Comparison of ENCODE assay signal across 15 mouse cellular contexts in genomic region chr12:32632935-32633334, GRCm38 (mm10).
DNase-seq lines count a peak whose midpoint lies in the region; ATAC-seq lines count a peak whose summit lies in the region.
"Had no signal": no experiment of that assay in that cellular context is flagged by ENCODE, and none has a peak within 500 bp of the region (broad histone marks: within the 10 kb centered on the region; RNA-seq: fewer than 3 reads in every experiment).

No protein-coding gene starts in this region.

- H3K27me3 ChIP-seq in hindbrain, embryonic 14.5 days (ENCODE audit: control insufficient read depth, insufficient read depth, low read length), result no peaks in the 10 kb centered on the region
- H3K27me3 ChIP-seq in hindbrain, embryonic 16.5 days (replicated peaks; ENCODE audit: control insufficient read depth, insufficient read depth, low read length), result no peaks in the 10 kb centered on the region
- no peaks in the 10 kb centered on the region for H3K27me3 ChIP-seq in neural tube, embryonic 15.5 days (replicated peaks)
- H3K27me3 ChIP-seq: Patski had no signal

- WGBS in hindbrain, embryonic 14.5 days, result 31% methylated on average over 3 of the region's 3 CpGs
- WGBS in hindbrain, embryonic 16.5 days, result 38% methylated on average over 3 of the region's 3 CpGs
- WGBS in neural tube, embryonic 15.5 days, result 38% methylated on average over 3 of the region's 3 CpGs

- DNase-seq in hindbrain, embryonic 14.5 days (ENCODE audit: low spot score), result peak; percentile 32
- DNase-seq in spleen, postnatal 36 days (ENCODE audit: low spot score in 2 of 2), result peak; percentile 8 to 10
- no peak for DNase-seq in spleen, adult 12 weeks (ENCODE audit: low spot score)
- peak; percentile 76 to 81 for DNase-seq in lung, adult 18-20 months
- DNase-seq in testis, postnatal 14 days (ENCODE audit: low spot score), result peak; percentile 13
- DNase-seq in ovary, postnatal 36 days (ENCODE audit: low spot score), result no peak
- DNase-seq: adrenal gland, postnatal 10 days; heart, adult 2 months; heart, postnatal 36 days; kidney, adult 11 months had no signal

- H3K9me3 ChIP-seq in hindbrain, embryonic 14.5 days (ENCODE audit: control insufficient read depth, low read length), result no peaks in the 10 kb centered on the region
- no peaks in the 10 kb centered on the region for H3K9me3 ChIP-seq in hindbrain, embryonic 16.5 days (ENCODE audit: control insufficient read depth, low read length)
- H3K9me3 ChIP-seq in neural tube, embryonic 15.5 days (replicated peaks), result no peaks in the 10 kb centered on the region
- H3K9me3 ChIP-seq: megakaryocyte, embryonic 14.5 days had no signal

- ATAC-seq in hindbrain, embryonic 14.5 days (ENCODE audit: low FRiP score), result no peak
- no peak for ATAC-seq in hindbrain, embryonic 16.5 days
- no peak for ATAC-seq in neural tube, embryonic 15.5 days (ENCODE audit: low FRiP score)
- ATAC-seq: Patski had no signal

- no peak overlapping the region for H3K9ac ChIP-seq in hindbrain, embryonic 14.5 days
- H3K9ac ChIP-seq in hindbrain, embryonic 16.5 days (ENCODE audit: low read depth, low read length), result no peak overlapping the region
- H3K9ac ChIP-seq in neural tube, embryonic 15.5 days (replicated peaks), result no peak overlapping the region

- H3K4me2 ChIP-seq in hindbrain, embryonic 14.5 days (replicated peaks), result no peak overlapping the region
- H3K4me2 ChIP-seq in hindbrain, embryonic 16.5 days (ENCODE audit: low read length), result no peak overlapping the region
- no peak overlapping the region for H3K4me2 ChIP-seq in neural tube, embryonic 15.5 days
- H3K4me2 ChIP-seq: liver, embryonic 11.5 days had no signal

- no peak overlapping the region for H3K27ac ChIP-seq in hindbrain, embryonic 14.5 days
- no peak overlapping the region for H3K27ac ChIP-seq in hindbrain, embryonic 16.5 days (ENCODE audit: low read depth, low read length)
- no peak overlapping the region for H3K27ac ChIP-seq in neural tube, embryonic 15.5 days (replicated peaks)
- H3K27ac ChIP-seq: heart, adult 2 months had no signal

- H3K36me3 ChIP-seq in hindbrain, embryonic 14.5 days (replicated peaks; ENCODE audit: control insufficient read depth, insufficient read depth), result no peaks in the 10 kb centered on the region
- H3K36me3 ChIP-seq in hindbrain, embryonic 16.5 days (ENCODE audit: control insufficient read depth, insufficient read depth, low read length), result no peaks in the 10 kb centered on the region
- H3K36me3 ChIP-seq in neural tube, embryonic 15.5 days, result no peaks in the 10 kb centered on the region

- H3K4me3 ChIP-seq in hindbrain, embryonic 14.5 days (replicated peaks; ENCODE audit: low read length), result no peak overlapping the region
- H3K4me3 ChIP-seq in hindbrain, embryonic 16.5 days (ENCODE audit: low read length), result no peak overlapping the region
- H3K4me3 ChIP-seq in neural tube, embryonic 15.5 days (replicated peaks), result no peak overlapping the region
- H3K4me3 ChIP-seq: heart, adult 2 months; megakaryocyte, embryonic 14.5 days had no signal

- no peaks in the 10 kb centered on the region for H3K4me1 ChIP-seq in hindbrain, embryonic 14.5 days (replicated peaks; ENCODE audit: control insufficient read depth, insufficient read depth, low read length)
- no peaks in the 10 kb centered on the region; the same call in 1 of the 2 replicates for H3K4me1 ChIP-seq in hindbrain, embryonic 16.5 days (ENCODE audit: control insufficient read depth, insufficient read depth, low read depth, low read length)
- H3K4me1 ChIP-seq in neural tube, embryonic 15.5 days, result peaks cover 2% of the 10 kb centered on the region; the same call in 1 of the 2 replicates

Comparison
In these comparisons a context has a peak if more than half of its experiments do, and no peak if none do; other contexts are left out.
1. DNase-seq: peak in hindbrain, embryonic 14.5 days (single experiment), spleen, postnatal 36 days (2 of 2), lung, adult 18-20 months (2 of 2) and testis, postnatal 14 days (single experiment); none in spleen, adult 12 weeks (single experiment) and ovary, postnatal 36 days (single experiment).